Mouse (Mus musculus) naive thymus-derived CD4-positive, alpha-beta T cell, adult 2 months (primary cell): ENCODE measurements at regions not wholly inside any gene's neighbourhood (a gene's known extent, or its start where the extent isn't known, plus 50 kb on each side); places are given as distances from the start of the nearest gene placed in this dataset.

ENCODE experiments used
- DNase-seq: peaks from one replicate; pipeline ENCODE4 v3.0.0-alpha.2; 2011; ENCODE audit warnings: low read depth

DNA sequence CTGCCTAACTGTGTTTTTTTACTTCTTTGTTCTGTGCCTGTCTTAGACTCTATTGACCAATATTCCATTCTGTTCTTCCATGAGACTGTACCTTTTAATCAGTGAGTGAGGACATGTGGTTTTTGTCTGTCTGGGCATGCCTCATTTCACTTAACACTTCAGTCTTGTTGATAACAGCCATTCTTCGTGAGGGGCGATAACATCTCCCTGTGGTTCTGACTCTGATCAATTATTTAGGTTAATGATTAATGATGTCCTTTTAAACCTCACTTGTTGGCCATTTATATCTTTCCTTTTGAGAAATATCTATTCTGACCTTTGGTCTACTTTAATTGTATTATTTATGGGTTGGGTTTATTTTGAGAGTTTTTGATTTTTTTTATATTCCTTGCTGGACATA is 496.0 kb downstream of the Cd109 start:
- no peak for DNase-seq

- no peak for DNase-seq
These were observed 525.6 kb downstream of the Cd109 start for GRCm38 (mm10) chr9:79140970-79141369.

DNA sequence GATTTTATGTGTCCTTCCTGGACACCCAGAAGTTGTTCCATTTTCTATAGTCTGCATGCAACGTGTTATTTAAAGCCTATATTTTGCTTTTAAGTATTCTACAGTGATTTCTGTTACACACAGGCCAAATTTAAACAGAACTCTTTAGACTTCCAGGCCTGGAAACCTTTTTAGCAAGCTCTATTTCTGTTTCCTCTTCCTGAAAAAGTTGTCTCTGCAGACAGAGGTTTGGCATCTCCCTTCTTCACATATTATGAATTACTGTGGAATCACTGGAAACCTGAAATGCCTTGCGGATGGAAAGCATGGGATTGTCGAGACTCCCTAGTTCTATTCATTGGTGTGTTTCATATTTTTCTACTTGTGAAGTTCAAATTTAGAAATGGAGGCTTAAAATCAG is 530.7 kb downstream of the Cd109 start:
- no peak for DNase-seq

GRCm38 (mm10) chr9:79165596-79165995 is 550.2 kb downstream of the Cd109 start:
- DNase-seq = no peak

DNA sequence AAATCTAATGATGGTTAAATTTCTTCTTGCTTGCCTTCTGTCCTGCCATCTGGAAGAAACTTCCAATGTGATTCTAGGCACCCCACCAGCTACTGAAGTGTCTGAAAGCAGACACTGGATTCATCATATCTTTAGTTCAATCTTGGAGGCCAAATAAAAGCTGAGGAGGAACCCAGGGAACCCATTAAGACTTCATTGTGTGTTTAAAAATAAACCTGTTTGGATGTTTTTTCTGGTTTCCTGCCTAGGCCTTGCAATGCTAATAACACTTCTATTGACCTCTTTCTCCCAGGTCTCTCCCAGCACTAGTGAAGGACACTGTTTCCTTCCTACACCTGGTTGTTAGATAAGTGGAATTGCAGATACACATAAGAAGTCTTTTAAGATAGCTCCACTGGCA is 545.6 kb downstream of the Col12a1 start:
- no peak for DNase-seq

DNA sequence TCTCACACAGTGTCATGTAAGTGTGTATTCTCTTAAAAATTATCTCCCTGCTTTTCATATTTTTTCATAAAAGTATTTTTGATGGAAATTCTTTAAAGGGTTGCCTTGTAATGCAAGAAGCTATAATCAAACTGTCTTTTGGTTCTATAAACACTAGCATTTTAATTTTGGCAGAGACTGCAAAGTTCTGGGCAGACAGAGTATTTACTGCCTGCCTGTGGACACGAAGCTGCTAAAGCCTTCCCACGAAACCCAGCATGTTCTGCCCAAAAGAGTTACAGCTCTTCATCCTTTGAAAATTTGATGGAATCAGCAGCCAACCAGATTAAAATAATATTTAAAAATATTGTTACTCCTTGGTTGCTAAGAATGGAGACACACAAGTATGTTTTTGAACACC is 538.7 kb downstream of the Col12a1 start:
- DNase-seq = no peak

GRCm38 (mm10) chr9:79195420-79195819 is 523.2 kb downstream of the Col12a1 start:
- no peak for DNase-seq

GRCm38 (mm10) chr9:79201755-79202154 is 516.9 kb downstream of the Col12a1 start:
- no peak for DNase-seq

DNA sequence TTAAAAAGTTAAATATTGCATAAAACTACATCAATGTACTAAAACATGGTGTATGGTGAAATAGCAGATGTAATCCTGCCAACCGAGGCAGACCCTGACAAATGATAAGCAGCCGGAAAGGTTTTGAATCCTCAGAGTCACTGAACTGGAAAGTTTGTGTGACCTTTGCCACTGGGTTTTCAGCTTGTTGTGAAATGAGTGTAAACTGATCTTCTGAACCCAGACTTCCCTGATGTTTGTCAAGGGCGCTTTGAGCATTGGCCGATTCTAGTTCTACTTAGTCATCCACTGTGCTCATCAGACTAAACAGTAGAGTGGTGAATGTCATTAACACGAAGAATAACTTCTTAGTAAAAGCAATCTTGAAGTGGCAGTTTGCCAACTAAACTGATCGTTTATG is 505.3 kb downstream of the Col12a1 start:
- no peak for DNase-seq

GRCm38 (mm10) chr9:79215986-79216385 is 502.6 kb downstream of the Col12a1 start:
- DNase-seq = no peak

DNA sequence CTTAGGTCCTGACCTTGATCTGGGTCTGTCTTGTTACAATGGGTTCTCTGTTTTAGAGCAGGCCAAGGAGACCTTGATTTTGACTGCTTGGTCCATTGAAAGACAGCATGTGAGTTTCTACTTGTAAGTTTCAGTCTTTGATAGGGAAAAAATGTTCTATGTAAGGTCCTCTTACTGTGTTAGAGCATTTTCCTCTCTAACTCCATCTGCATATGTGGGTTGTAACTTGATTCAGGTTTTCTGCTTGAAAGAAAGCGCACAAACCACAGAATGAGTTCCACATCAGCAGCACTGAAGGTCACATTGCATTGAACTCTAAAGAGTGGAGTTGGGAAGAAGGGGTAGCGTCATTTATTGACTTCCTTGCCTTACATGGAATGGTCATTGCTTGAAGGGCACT is 502.2 kb downstream of the Col12a1 start:
- no peak for DNase-seq

DNA sequence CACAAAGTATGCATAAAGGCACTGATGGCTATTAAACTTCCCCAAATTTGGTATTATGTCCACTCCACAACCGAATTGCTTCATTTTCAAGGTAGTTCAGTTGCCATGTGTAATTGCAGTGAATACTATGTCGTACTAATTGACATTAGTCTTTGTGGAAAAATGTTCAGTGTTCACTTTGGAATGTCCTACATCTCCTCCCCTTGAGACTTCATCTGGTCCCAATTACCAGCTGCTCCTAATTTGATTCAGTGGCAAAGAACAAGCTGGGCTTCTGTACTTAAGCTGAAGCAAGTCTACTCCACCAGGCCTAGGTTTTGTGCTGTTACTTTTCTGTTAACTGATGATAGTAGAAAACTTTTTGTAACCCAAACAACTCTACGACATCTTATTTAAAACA is 485.6 kb downstream of the Col12a1 start:
- DNase-seq = no peak

GRCm38 (mm10) chr9:79233751-79234150 is 484.9 kb downstream of the Col12a1 start:
- DNase-seq = no peak

DNA sequence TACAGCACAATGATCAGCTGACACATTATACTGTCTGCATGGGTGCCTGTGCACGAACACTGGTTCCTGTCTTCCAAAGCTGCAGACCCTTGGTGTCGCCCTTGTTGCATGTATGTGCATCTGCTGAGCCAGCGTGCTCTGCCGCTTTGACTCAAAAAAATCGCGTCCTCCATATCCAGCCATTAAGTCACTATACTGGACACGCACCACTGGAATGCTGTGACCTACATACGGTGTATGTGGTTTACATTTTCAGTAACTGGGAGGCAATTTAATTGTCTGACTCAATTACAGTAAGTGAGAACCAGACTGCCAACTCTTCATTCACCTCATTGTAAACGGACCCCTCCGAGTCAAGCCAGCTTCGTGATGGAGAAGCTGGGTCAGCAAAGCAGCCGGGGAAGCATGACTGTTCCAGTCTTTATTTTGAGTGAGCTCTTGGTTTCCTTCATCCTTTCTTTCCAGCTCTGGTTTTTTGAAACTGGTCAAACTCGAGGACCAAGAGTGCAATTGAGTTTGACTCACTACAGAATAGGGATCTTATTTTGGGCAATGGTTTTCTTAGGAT is 448.9 kb downstream of the Col12a1 start:
- no peak for DNase-seq

- no peak for DNase-seq
These were observed 448.4 kb downstream of the Col12a1 start for GRCm38 (mm10) chr9:79270256-79270655.

DNA sequence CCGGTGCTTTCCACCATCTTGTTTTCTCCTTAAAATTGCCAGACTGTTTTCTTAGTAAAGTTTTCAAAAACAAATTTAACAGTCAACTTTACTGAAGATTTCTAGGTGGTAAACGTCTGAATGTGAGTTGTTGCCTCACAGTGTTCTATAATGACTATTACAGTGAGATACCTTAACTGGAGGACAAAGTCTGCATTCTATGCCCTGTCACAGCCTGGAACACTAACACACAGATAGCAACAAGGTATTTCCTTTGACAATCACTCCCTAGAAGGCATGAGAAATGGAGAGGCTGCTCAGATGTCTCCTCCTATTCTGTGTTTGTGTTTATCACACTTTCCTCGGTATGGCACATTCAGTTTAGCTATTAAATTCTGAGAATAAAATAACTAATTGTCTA is 430.8 kb downstream of the Col12a1 start:
- DNase-seq = no peak

GRCm38 (mm10) chr9:79295306-79295705 is 423.3 kb downstream of the Col12a1 start:
- no peak for DNase-seq

DNA sequence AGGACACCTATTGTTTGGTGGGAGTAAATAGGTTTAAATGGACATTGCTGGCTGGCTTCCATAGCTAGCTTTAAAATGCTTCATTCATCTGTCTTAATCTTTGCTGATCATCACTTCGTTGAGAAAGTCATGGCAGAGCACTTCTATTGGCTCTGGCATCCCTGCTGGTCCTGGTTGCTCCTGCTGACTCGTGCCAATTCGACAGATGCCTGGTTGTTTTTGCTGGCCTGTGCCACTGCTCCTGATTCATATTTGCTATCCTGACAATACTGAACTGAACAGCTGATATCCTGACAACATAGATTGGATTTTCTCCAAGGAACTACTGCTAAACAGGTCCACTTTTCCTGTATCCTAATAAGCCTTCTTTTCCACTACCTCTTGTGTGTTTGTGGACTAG is 417.1 kb downstream of the Col12a1 start:
- DNase-seq = no peak

- DNase-seq = no peak
These were observed 408.0 kb downstream of the Col12a1 start for GRCm38 (mm10) chr9:79310591-79310990.

DNA sequence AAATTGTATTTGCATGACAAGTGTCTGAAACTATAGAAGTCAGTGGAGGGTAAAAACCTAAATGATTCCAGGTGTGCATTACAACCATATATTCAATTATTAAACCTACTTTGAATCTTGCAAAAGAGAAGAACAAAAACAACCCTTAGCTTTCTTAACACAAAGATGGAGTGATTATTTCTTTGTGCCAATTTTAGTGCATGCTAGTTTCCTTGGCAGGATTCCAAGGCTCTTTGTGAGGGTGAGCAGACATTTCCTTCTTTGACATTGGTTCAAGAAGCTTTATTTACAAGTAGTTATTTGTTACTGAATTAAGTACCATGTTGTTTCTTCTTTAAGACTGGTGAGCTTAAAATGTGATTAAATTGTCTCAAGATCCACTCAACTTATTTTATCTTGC is 401.2 kb downstream of the Col12a1 start:
- no peak for DNase-seq

- no peak for DNase-seq
These were observed 372.1 kb downstream of the Col12a1 start for GRCm38 (mm10) chr9:79346371-79347096.

DNA sequence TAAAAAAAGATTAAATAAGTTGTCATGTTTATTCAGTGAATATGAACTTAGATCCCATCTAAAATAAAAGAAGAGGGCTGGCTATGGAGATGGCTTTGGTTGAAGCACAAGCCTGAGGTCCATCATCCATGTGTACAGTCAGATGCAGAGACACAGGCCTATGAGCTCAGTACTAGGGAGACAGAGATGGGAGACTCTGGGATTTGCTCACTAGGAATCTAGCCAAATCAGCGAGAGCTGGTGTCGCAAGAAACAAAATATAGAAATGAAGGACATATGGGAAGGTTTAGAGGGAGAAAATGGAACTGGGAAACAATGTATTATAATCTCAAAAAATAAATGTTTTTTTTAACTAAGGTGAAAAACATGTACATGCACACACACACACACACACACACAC is 326.6 kb downstream of the Col12a1 start:
- DNase-seq = no peak

GRCm38 (mm10) chr9:79414989-79415388 is 303.6 kb downstream of the Col12a1 start:
- DNase-seq = no peak

GRCm38 (mm10) chr9:79430417-79430816 is 288.2 kb downstream of the Col12a1 start:
- DNase-seq = no peak
